Mouse (Mus musculus): Measurements from ENCODE around the gene D230025D16Rik. TPM values are rescaled to one million over a fixed set of nuclear protein-coding genes. Genes with fewer than 3 reads are reported as not detected.

Gene D230025D16Rik
- polyA plus RNA-seq, 1 experiment, result 17.2 TPM

DNA sequence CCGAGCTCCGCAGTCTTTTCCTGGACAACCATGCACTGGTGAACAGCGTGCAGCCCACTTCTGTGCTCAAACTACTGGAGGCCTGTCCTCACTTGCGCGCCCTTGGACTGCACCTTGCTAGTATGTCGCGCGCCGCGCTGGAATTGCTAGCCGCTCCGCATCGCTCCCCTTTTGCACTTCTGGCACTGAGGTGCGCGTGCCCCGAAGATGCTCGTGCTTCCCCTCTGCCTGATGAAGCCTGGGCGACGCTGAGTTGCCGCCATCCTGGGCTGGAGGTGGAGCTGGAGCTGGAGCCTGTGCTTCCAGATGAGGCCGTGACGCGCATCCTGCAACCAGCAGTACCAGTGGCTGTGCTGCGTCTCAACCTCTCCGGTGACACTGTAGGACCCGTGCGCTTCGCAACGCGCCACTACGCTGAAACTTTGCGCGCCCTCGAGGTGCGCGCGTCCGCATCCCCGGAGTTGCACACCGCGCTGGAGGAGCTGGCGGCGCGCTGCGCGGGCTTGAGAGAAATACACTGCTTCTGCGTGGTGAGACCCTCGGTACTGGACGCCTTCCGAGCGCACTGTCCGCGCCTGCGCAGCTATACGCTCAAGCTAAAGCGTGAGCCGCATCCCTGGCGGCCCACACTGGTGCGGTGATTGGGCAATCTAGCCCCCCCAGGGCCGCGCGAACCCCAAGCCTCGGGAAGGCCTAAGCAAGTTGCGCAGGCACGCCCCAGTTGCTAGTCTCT is 43.6 kb downstream of the D230025D16Rik start:
- H3K27ac ChIP-seq (ENCODE audit: control insufficient read depth, insufficient read depth, low read depth, low read length, poor library complexity), result no peak overlapping the region; the same call in 1 of the 2 replicates
- H3K4me3 ChIP-seq (replicated peaks; ENCODE audit: control insufficient read depth, low read depth, low read length), result no peak overlapping the region
- WGBS, result 40% methylated on average over 65 of the region's 65 CpGs
- no peak for TF ChIP-seq CTCF (IDR thresholded peaks at IDR 0.05; ENCODE audit: control insufficient read depth, insufficient read depth, low read length)
- TF ChIP-seq POLR2A (IDR thresholded peaks at IDR 0.05; ENCODE audit: borderline replicate concordance, control insufficient read depth, low read depth, low read length), result peak; percentile 6; the same call in 1 of the 2 replicates
- H3K4me1 ChIP-seq (ENCODE audit: control insufficient read depth, insufficient read depth, low read length), result no peaks in the 10 kb centered on the region

DNA sequence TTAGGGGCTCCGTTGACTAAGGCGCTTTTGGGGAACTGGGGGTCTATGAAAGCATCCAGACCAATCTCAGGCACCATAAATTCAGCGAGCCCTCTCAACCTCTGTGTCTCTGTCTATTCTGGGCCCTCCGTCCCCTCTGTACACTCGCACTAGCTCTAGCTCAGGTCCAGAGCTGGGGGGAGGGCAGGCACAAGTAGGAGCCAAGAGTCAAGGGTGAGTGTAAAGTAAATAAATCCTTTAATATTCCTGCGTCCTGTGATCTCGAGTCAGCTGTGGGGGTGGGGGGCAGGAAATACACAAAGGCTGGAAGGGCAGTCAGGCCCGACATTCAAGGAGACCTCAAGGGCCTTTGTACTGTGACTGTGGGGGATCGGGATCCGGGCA is 44.1 kb downstream of the D230025D16Rik start:
- H3K4me1 ChIP-seq (ENCODE audit: control insufficient read depth, insufficient read depth, low read length), result no peaks in the 10 kb centered on the region
- TF ChIP-seq CTCF (IDR thresholded peaks at IDR 0.05; ENCODE audit: control insufficient read depth, insufficient read depth, low read length) (no peak), POLR2A (IDR thresholded peaks at IDR 0.05; ENCODE audit: borderline replicate concordance, control insufficient read depth, low read depth, low read length) (no peak)
- no peak overlapping the region for H3K4me3 ChIP-seq (replicated peaks; ENCODE audit: control insufficient read depth, low read depth, low read length)
- H3K27ac ChIP-seq (ENCODE audit: control insufficient read depth, insufficient read depth, low read depth, low read length, poor library complexity), result no peak overlapping the region
- 19% methylated on average over 10 of the region's 10 CpGs for WGBS

DNA sequence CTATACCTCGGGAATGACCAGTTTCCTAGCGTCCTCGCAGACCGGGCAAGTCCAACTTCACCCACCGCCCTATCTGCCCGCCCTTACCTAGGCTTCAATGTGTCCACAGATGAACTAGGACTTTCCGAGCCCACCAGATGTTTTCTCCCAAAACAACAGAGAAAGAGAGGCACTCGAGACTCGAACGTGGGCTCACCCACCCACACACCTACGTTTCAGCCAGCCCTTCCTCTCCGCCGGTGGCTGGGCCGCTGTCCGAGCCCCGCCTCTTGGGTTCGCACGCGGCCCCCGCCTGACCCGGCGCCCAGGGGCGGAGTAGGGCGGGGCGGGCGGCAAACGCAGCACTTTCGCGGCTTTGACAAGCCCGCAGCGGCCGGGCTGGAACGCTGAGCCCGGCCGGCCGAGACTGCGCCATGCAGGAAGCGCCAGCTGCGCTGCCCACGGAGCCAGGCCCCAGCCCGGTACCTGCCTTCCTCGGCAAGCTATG is 44.6 kb downstream of the D230025D16Rik start, which contains the start of gene Hsf4:
TSS of gene Hsf4 (plus strand) at position 341 of the 487 bp plus-strand sequence.
- TF ChIP-seq POLR2A (IDR thresholded peaks at IDR 0.05; ENCODE audit: borderline replicate concordance, control insufficient read depth, low read depth, low read length) (peak; percentile 32; the same call in 1 of the 2 replicates), CTCF (IDR thresholded peaks at IDR 0.05; ENCODE audit: control insufficient read depth, insufficient read depth, low read length) (no peak)
- 5% methylated on average over 42 of the region's 42 CpGs for WGBS
- no peaks in the 10 kb centered on the region for H3K4me1 ChIP-seq (ENCODE audit: control insufficient read depth, insufficient read depth, low read length)

DNA sequence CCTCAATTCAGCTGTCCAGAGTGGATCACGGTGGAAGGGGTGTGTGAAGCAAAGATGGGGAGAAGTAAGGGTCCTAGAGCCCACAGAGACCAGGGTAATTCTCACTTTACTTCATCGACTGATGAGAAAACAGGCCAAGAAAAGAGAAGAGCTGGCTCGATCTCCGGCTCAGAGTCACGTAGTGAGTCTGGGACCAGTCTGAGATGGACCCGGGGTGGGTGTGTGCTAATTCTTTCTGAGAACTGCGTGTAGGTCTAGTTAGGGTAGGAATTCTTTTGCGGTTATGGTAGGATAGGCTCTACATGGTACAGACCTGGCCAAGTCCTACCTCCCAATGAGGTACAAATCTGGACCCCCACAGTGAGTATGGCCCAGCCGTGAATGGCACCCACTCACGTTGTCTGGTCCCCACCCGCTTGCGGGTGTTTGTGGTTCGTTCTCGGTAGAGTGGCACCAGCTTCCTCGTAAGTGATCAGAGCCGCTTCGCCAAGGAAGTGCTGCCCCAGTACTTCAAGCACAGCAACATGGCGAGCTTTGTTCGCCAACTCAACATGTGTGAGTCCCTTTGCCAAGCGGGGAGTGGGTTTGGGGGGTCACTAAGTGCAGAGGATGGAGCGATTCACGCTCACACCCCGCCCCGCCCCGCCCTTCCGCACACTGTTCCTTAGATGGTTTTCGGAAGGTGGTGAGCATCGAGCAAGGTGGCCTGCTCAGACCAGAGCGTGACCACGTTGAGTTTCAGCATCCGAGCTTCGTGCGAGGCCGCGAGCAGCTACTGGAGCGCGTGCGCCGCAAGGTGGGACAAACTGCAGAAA is 45.4 kb downstream of the D230025D16Rik start:
- TF ChIP-seq POLR2A (IDR thresholded peaks at IDR 0.05; ENCODE audit: borderline replicate concordance, control insufficient read depth, low read depth, low read length), result no peak
- no peak for TF ChIP-seq CTCF (IDR thresholded peaks at IDR 0.05; ENCODE audit: control insufficient read depth, insufficient read depth, low read length)
- Histone ChIP-seq H3K27ac (ENCODE audit: control insufficient read depth, insufficient read depth, low read depth, low read length, poor library complexity) (no peak overlapping the region; the same call in 1 of the 2 replicates), H3K4me3 (replicated peaks; ENCODE audit: control insufficient read depth, low read depth, low read length) (no peak overlapping the region), H3K4me1 (ENCODE audit: control insufficient read depth, insufficient read depth, low read length) (no peaks in the 10 kb centered on the region)
- 10% methylated on average over 39 of the region's 39 CpGs for WGBS

More for the DNA sequence above, 44.6 kb downstream of the D230025D16Rik start, which contains the start of gene Hsf4:
- Histone ChIP-seq H3K4me3 (replicated peaks; ENCODE audit: control insufficient read depth, low read depth, low read length) (no peak within 1 kb of the TSS), H3K27ac (ENCODE audit: control insufficient read depth, insufficient read depth, low read depth, low read length, poor library complexity) (no peak within 1 kb of the TSS; the same call in 1 of the 2 replicates)

DNA sequence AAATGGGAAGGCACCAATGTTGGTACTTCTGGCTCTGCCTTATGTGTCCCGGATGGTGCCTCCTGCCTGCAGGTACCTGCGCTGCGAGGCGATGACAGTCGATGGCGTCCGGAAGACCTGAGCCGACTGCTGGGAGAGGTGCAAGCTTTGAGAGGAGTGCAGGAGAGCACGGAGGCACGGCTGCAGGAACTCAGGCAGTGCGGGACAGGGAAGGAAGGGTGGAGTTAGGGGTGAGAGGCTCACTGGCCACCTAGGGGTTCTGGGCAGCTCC is 45.9 kb downstream of the D230025D16Rik start:
- no peak overlapping the region for H3K4me3 ChIP-seq (replicated peaks; ENCODE audit: control insufficient read depth, low read depth, low read length)
- WGBS, result 18% methylated on average over 11 of the region's 11 CpGs

DNA sequence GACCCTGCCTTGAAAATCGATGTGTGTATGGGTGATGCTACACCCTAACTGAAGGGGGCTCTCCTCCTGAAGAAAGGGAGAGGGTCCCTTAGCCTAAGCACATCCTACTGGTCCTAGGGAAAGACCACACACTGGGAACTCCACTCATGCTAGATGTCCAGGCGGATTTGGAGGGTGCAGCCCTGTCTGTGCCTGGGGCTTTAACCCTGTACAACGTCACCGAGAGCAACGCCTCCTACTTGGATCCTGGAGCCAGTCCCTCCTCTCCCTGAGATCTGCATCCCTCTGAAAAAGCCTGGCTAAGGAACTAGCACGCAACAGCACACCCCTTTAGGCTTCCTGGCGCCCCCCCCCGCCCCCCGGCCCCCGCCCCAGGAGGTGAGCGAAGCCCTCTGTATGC is 50.4 kb downstream of the D230025D16Rik start:
- Histone ChIP-seq H3K4me1 (ENCODE audit: control insufficient read depth, insufficient read depth, low read length) (peaks cover 1% of the 10 kb centered on the region), H3K27ac (ENCODE audit: control insufficient read depth, insufficient read depth, low read depth, low read length, poor library complexity) (no peak overlapping the region), H3K4me3 (replicated peaks; ENCODE audit: control insufficient read depth, low read depth, low read length) (no peak overlapping the region)
- TF ChIP-seq POLR2A (IDR thresholded peaks at IDR 0.05; ENCODE audit: borderline replicate concordance, control insufficient read depth, low read depth, low read length) (no peak), CTCF (IDR thresholded peaks at IDR 0.05; ENCODE audit: control insufficient read depth, insufficient read depth, low read length) (no peak)
- WGBS, result 28% methylated on average over 11 of the region's 11 CpGs

More for the DNA sequence above, 45.9 kb downstream of the D230025D16Rik start:
- H3K4me1 ChIP-seq (ENCODE audit: control insufficient read depth, insufficient read depth, low read length), result no peaks in the 10 kb centered on the region
- no peak overlapping the region for H3K27ac ChIP-seq (ENCODE audit: control insufficient read depth, insufficient read depth, low read depth, low read length, poor library complexity)
- no peak for TF ChIP-seq POLR2A (IDR thresholded peaks at IDR 0.05; ENCODE audit: borderline replicate concordance, control insufficient read depth, low read depth, low read length)
- TF ChIP-seq CTCF (IDR thresholded peaks at IDR 0.05; ENCODE audit: control insufficient read depth, insufficient read depth, low read length), result no peak

DNA sequence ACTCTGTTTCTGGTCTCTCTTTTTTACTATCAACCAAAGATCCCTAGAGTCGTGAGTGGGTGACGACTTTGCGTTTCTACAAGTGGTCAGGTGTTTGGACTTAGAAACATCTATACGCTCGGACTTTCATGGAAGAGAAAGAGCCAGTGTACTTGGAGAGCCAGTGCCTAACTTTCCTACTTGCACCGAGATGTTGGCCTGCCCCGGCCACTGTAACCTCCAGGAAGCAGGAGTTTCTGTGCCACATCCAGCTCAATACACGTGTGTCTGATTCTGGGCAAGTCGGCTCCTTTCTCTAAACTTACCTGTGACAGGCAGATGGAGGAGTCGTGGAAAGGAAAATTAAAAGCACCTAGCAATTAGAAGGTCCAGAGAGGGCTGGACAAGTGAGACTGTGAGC is 50.9 kb downstream of the D230025D16Rik start, which contains the start of gene Nol3:
TSS of gene Nol3 (plus strand) at position 301 of the 400 bp plus-strand sequence.
- H3K4me1 ChIP-seq (ENCODE audit: control insufficient read depth, insufficient read depth, low read length), result peaks cover 1% of the 10 kb centered on the region
- H3K4me3 ChIP-seq (replicated peaks; ENCODE audit: control insufficient read depth, low read depth, low read length), result no peak within 1 kb of the TSS
- TF ChIP-seq CTCF (IDR thresholded peaks at IDR 0.05; ENCODE audit: control insufficient read depth, insufficient read depth, low read length) (no peak), POLR2A (IDR thresholded peaks at IDR 0.05; ENCODE audit: borderline replicate concordance, control insufficient read depth, low read depth, low read length) (no peak)
- H3K27ac ChIP-seq (ENCODE audit: control insufficient read depth, insufficient read depth, low read depth, low read length, poor library complexity), result no peak within 1 kb of the TSS
- WGBS, result 11% methylated on average over 10 of the region's 10 CpGs

Data from bone marrow, adult 2 months (tissue).